Mouse (Mus musculus) frontal cortex, postnatal 25 days (tissue): ENCODE results near the gene Bcl2.

Experiments used
- DNase-seq, 2 experiments: peaks; one replicate each; pipeline ENCODE4 v3.0.0; 2022; ENCODE audit warnings: low spot score in 2 of 2

Bcl2 gene

DNA sequence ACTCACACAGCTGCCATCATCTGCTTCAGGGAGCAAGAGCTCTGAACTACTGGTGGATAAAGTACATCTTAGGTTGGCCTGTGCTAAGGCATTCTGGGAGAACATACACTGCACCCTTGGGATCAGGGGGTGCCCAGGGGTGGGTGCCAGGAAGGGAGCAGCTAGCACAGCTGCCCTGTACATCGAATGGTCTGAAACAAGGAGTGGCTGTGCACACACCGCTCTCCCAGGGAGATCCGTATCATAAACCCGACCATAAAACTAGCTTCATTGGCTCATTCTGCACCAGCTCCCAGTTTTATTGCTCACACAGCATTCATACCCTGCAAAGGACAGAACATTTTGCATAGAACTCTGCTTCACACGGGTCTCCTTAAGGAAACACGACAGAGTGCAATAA, 127.3 kb downstream of the Bcl2 start:
- no peak for DNase-seq

DNA sequence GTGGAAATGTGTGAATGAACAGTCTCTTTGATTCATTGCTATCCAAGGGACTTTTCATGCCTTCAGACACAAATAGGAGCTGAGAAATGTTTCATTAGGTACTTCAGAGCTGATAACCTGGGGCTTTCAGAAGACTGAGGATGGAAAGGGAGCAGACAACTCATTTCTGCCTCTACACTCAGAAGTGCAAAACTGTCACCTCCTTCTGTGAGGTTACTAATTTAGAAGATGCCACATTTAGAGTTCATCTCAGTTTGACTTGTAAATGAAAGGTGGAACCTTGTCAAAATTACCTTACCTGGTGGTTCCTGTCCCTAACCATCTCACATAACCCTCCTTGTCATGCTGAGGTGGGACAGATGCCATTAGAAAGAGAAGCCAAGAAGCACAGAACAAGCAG, 128.7 kb downstream of the Bcl2 start:
- no peak for DNase-seq

DNA sequence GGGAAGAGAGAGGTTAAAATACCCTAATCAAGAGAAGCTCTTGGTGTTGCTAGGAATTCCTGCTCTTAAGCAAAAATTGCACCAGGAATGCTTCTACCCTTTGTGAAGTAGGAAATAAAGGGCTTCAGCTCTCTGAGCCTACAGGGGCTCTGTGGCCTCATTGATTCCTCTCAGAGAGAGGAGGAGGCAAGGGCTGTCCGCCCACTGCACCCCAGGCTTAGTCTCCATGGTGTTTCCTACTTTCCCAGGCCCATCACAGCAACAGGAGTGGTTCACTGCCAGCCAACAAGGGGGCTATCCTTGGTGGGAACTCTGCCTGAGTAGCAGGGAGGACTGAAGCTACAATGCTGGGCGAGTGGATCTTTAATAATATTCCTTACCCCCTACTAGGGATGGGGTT, 129.2 kb downstream of the Bcl2 start:
- no peak for DNase-seq

DNA sequence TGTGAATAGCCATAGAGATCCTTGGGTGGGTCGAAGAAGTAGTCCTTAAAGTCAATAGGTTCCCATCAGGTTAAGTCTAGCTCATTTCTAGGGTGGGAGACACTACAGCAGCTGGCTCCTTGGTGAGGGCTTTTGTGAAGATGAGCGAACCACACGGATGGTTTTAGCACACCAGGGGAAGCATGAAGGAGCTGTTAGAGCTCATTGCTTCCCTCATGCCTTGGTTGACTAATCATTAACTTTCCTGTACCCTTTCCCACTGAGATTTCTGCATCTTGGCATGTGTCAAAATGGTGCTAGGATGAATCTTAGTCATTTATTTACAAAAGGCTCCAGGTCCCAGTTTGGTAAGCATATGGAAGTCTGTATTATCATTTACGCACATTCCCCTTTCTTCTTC, 129.8 kb downstream of the Bcl2 start:
- no peak for DNase-seq

DNA sequence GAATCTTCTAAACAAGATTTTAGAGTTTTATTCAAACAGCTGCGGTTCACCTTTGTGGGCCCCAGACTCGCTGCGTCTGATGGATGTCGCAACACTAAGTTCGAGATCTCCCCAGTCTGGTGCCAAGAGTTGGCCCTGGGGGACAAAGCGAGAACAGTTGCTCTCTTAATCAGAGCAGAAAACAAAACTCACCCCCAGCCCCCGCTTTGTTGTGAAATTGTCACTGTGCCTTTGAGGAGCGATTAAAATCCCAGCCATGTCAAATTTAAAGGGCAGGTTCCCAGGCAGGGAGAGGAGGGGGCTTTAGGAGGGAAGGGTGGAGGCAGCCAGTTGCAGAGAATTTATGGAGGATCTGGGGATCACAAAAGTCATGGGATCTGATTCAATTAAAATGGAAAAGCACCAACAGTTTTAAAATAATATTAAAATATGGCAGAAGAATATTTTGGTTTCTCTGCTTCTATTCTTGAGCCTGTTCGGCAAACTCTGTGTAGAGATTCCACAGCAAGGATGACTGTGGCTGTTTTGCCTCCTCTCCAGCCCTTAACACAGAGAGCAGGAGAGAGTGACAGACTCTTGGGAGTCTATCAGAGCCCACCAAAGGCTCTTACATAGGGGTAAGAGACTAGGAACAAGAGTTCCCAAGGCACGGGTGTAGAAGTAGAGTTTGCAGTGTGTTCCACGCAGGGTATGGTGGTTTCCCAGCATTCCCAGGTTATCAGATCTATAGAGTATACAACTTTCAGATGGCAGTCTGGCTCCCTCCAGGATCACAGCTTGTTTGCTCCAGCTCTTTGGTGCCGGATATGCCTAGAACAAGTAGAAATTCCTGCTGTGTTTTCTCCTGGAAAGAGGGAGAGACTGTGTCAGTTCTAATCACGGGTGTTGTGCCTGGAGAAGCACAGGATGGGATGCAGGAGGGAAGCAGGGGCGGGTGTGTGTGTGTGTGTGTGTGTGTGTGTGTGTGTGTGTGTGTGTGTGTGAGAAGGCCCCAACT, 130.5 kb downstream of the Bcl2 start:
- DNase-seq: no peak

DNA sequence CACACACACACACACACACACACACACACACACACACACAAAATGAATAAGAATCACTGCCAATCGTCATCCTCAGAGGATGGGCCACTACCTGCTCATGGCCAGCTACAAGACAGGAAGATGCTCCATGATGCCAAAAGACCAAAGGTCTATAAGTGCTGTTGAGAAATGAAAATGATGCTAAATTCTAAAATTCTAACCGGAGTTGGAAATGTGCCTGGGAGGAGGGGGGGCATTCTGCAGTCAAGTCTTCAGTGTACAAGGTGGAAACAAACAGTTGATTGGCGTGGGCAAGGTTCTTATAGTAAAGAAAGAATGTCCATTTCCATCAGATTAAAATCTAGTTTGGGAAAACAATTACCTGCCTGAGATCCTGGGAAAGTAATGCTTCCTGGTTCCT, 131.3 kb downstream of the Bcl2 start:
- no peak for DNase-seq

DNA sequence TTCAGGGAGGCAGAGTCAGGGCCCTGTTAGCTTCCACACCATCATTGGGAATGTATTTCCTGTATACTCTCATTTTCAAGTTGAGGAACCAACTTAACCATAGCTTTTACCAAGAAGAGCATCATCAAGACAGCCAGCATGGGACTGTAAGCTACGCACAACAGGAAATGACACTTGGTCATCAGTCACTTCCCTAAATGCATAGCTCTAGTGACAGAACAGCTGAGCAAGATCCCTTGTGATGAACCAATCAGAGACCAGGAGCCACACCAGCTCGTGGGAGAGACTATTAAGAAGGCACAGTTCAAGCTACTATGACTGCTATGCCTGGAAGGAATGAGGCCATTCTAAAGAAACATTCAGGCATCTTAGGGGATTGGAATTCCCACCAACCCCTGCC, 132.3 kb downstream of the Bcl2 start:
- no peak for DNase-seq

DNA sequence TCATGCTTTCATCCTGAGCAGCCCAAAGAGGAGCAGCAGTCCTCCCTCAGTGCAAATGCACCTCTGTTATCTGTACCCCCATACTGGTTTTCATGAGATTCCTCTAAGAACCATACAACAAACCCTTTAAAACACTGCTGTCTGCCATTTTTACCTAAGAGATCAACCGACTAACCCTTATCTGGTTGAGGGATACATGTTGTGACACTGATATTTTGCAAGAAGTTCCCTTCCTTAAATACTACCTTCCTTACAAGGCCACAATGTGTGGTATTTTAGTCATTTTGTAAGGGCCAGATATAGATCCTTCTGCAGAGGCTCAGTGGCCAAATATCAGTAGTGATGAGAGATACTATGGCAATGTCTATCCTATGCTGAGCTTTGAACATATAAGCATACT, 134.3 kb downstream of the Bcl2 start:
- DNase-seq: no peak

DNA sequence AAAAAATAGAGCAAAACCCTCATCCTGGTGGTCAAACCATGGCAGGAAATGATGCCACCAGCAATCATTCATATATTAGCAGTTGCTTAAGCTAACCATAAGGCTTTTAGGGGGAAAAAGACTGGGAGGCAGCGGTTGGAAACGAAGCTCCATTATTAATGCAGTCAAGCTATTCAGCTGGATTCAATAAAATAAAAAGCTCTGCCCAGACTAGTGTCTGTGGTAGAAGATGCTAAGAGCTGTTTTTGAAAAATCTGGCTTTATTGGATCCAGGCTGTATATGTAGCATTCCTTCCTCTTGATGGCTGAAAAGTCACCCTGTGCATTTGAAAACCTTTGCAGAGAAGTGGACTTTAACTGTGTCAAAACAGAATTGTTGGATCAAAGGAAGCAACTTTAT, 141.6 kb downstream of the Bcl2 start:
- no peak for DNase-seq

DNA sequence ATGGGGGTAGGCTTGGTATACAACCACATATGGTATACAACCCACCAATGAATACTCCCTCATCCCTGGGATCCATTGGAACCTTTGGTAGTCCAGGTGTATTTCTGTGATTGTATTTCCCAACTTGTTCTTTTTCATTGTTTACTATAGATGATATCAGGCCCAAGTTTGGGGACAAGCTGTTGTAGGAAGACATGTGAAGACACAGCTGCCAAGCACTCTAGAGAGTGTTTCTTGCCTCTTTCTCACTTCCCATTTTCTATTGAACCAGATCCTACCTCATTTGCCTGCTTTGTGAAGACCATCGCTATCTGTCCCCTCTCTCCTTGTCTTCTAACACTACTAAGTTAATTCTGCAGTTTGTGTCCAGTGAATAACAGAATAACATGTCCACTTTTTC, 143.2 kb downstream of the Bcl2 start:
- no peak for DNase-seq

DNA sequence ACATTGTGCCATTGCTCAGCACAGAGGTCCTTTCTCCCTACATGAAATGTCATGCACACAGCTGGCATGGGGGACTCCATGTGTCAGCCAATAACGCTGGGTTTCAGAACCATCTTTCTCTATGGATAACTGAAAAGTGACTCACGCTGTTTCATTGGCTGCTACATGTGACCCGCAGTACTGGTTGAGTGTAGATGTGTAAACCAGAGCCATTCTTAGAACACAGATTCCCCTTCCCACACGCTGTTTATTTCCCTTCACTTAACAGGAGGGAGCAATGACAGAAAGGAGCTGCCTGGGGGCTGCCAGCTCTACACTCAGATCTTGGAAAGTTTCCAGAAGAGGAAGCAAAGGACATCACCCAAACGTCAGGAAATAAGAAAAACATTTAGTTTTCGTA, 143.7 kb downstream of the Bcl2 start:
- DNase-seq: no peak

DNA sequence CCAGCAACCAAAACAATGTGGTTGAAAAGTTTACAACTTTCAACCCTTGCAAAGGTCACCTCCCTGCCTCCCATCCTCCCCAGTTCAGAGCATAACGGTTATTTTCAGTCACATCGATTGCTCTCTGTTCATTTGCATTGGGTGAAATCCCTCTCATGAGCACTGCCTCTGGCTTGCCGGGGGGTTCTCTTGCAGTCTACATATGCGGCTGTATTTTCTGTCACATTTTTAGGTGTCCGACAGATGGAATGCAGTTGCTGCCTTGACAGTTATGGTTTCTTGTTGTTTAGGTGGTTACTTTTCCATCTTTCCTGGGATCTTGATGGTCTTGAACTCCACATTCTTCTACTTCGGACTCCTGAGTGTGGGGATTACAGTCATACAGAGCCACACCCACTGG, 144.4 kb downstream of the Bcl2 start:
- DNase-seq: no peak

DNA sequence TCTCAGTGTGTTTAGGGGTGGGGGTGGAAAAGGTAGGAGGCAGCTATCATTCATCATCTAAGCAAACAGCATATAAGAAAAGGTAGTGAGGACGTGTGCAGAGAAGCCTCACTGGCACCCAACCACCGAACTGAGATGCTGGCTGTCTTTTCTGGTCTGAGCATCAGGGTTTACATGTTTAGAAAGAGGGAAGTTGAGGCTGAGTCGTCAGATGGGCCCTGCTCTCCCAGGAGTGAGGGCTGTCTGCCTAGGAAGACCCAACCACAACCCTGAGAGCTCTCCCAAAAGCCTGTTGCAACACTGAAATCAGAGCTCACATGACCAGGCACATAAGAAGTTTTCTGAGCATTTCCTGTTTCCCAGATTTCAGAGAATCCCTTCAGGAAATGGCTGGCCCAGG, 145.2 kb downstream of the Bcl2 start:
- no peak for DNase-seq

DNA sequence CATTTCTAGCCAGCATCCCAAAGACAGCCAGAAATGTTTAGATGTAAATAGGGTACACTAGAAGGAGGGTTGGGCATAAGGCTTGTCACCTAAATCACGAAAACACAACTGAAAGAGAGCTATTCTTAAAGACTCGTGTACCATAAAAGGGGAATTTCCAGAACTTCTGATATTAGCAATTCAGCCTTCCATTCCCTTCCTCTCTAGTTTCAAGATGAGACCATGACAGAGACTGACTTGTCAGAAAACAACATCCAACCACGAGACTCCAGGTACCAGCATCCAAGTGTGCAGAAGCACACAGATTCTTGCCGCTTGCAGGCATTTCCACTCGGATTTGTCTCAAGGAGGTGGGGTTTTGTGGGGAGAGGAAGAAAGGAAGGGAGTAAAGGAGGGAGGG, 146.6 kb downstream of the Bcl2 start:
- DNase-seq: no peak

DNA sequence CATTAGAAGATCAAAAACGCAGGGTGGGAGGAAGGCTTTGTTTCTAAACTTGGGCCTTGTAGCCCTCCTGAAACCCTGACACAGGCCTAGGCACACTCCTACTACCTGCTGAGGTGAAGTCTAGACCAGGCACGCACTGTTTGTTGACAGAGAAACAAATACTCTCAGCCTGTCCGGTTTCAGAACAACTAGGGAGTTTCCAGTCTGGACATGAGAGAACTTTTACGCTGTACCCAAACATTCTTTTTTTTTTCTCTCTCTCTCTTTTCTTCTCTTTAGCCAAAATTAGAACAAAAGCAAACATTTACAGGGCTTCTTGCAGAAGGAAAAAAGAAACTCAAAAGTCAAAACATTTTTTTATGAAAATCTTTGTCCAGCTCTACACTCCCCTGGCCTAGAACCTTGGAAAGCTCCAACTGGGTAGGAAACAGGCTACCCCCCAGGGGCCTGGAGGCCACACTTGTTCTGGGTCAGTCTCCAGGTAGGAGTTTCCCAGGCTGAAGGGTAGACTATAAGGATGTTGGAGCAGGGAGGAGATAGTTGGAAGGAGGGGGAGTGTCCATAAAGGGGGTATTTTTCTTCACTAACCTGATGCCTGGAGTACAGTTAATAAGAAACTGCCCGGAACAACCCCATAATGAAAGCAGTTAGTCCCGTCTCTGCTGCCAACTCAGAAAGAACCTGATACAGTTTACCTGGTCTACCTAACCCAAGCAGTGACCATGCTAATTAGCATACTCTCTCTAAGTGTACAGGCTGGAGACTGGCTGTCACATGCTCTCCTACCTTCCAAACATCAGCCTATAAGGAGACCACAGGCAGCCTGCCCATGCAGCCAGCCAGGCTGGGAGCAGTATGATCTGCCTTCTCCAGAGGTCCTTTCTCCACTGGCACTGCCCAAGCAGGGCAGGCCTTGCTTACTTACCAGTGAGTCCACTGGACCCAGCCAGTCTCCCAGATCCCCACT, 147.7 kb downstream of the Bcl2 start:
- no peak for DNase-seq

DNA sequence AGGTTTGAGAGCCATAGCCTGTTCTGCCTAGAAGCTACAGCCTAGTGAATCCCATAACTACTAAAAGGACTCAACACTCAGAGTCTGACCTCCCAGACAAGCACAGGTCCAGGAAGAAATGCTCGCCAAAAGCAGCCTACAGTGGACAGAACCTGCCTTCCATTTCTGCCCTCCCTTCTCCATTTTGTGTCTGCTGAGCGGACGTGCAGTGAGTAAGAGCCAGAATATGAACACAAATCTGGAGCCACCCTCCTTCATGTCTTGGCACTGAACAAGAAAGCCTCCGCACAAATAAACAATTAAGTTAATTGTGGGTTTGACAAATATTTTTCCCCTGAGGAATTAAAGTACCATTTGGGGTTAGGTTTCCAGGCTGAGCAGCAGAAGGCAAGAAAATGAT, 148.8 kb downstream of the Bcl2 start:
- DNase-seq: no peak

DNA sequence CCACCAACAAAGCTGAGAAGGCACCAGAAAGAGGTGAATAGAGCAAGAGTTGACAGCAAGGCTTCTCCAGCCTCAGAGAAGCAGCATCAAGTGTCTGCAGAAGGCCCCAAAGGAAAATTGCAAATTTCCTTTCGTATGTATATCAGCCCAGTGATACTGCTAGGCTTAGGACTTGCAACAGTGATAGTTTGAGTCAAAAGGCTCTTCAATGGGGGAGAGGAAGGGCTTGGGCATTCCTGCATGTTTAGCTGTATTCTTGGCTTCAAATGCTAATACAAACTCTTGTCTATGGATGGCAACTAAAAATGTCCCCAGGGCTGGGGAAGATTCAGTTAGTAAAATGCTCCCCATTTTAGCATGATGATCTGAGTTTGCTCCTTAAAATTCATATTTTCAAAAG, 149.6 kb downstream of the Bcl2 start:
- no peak for DNase-seq

DNA sequence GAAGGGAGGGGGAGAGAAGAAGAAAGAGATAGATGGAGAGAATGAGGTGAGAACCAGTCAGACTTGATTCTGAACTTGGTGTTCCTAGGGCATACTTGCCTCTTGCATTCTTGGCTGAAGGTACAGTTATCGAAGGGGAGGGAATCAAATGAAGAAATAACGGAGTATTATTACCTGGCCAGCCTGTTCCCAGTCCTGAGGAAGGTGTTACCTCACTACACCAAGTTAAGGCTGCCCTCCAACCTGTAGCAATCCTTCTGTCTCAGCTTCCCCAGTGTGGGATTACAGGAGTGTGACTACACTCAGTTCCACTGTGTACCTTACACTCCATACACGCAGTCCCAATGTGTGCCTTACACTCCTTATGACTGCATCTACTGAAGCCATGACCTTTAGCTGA, 151.3 kb downstream of the Bcl2 start:
- no peak for DNase-seq

DNA sequence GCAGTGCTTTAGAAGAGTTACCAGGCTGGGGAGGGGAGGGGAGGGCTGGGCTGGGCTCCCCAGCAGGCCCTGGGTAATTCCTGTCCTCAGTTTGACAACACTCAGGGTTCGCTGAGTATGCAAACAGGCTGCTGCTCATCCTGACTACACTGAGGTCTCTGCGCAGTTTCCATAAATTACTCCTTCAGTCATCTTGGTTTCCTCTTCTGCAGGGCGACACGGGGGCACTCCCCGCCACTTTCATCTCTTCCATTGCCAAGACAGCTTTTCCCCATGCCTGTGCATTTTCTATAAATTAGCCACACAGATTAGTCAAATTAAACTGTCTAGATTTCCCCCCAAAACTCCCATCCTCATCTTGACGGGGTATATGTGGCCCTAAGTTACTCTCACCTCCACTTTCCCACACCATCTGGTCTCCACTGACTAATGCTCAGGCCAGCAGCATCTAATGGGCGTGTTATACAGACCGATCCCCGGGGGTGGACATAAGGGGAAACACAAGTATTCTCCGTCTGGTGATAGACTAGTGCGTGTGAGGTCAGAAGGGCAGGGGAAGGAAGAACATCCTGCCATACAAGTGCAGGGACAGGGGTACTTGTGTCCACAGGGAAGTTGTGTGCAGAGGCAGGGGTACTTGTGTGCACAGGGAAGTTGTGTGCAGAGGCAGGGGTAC, 152.9 kb downstream of the Bcl2 start:
- no peak for DNase-seq

DNA sequence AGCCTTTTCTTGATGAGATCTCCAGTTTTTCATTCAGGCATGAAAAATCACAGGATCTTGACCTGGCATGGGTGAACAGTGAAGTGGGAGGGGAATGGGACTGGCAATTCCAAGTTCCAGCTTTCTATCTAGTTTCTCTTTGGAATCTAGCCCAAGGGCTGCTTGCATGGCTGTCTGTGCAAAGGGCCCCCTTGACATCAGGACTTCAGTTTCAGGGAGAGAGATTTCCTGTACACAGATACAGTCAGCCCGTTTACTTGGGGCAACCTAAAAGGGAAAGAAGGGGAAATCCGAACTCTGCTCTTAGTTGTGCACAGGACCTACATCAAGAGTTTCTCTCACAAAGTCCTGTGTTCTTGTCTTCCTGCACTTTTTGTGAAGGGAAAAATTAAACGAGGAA, 154.0 kb downstream of the Bcl2 start:
- DNase-seq: no peak

DNA sequence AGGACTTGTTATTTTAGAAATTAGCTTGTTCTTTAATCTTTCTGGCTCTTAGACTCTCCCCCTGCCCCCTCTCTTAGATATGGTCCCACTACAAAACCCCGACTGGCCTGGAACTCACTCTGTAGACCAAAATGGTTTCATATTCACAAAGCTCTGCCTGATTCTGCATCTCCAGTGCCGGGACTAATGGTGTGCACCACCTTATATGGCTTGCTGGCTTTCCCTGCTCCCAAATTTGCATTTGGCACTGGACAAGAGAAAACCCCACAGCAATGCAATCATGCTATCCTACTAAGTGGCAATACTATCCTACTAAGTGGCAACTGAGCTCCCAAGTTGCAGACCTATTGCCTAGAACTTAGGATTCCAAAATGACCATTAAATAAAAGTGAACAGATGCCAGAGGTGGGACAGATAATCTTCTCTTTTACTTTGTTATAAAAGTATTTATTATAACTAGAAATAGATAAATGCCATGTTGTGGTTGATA, 154.9 kb downstream of the Bcl2 start:
- no peak for DNase-seq
